Mouse (Mus musculus) forebrain, embryonic 16.5 days (tissue): Measurements from ENCODE around the gene Rbms3. TPM values are rescaled to one million over a fixed set of nuclear protein-coding genes. Genes with fewer than 3 reads are reported as not detected.
A peak's percentile ranks its signal among the peaks of the same experiment; 100 is the strongest.

Experiments used
- ATAC-seq: fragments of 200-750 bp; cut with Nextera tagmentation; 2 replicates; pipeline ENCODE4 v1.8.0; 2017; ENCODE audit warnings: mild to moderate bottlenecking, moderate library complexity
- H3K27ac ChIP-seq: fragments of 300-500 bp; sonication (generic); 2 replicates; pipeline ENCODE4 v1.5.1; 2014; ENCODE audit warnings: low read length, control low read depth
- H3K27me3 ChIP-seq: fragments of 300-500 bp; sonication (generic); replicated peaks from 2 replicates; pipeline ENCODE4 v1.6.1; 2014; ENCODE audit warnings: low read length; ENCODE audit not compliant: control insufficient read depth, insufficient read depth
- H3K36me3 ChIP-seq: fragments of 300-500 bp; sonication (generic); 2 replicates; pipeline ENCODE4 v1.6.1; 2014; ENCODE audit not compliant: control insufficient read depth, insufficient read depth
- H3K4me1 ChIP-seq: fragments of 300-500 bp; sonication (generic); replicated peaks from 2 replicates; pipeline ENCODE4 v1.6.1; 2014; ENCODE audit warnings: low read length; ENCODE audit not compliant: control insufficient read depth, insufficient read depth
- H3K4me2 ChIP-seq: fragments of 300-500 bp; sonication (generic); 2 replicates; pipeline ENCODE4 v1.6.1; 2014; ENCODE audit warnings: mild to moderate bottlenecking, low read length, control low read depth
- H3K4me3 ChIP-seq: fragments of 300-500 bp; sonication (generic); replicated peaks from 2 replicates; pipeline ENCODE4 v1.5.1; 2014; ENCODE audit warnings: mild to moderate bottlenecking, low read length, control low read depth
- H3K9ac ChIP-seq: fragments of 300-500 bp; sonication (generic); replicated peaks from 2 replicates; pipeline ENCODE4 v1.6.1; 2014; ENCODE audit warnings: low read depth, low read length, control low read depth
- H3K9me3 ChIP-seq: fragments of 300-500 bp; sonication (generic); 2 replicates; pipeline ENCODE4 v1.6.1; 2016; ENCODE audit warnings: low read length; ENCODE audit not compliant: control insufficient read depth
- WGBS: fragments of 180-500 bp; shearing (Covaris S2); extraction: QIAGEN DNeasy Blood & Tissue Kit; methylation state at CpG from one replicate; pipeline ENCODE4 v1.1.7; 2014; 5-methylcytosine and 5-hydroxymethylcytosine counted together
- polyA plus RNA-seq: library from polyadenylated mRNA; unstranded; fragments of >200 nt; fragmentation: Nextera tagmentation; extraction: Ambion mirVana; gene quantifications from 2 replicates; pipeline ENCODE4 v1.2.1, GENCODE M21; 2015

Gene Rbms3
- polyA plus RNA-seq, 1 experiment from 2014 or later = 25.7 TPM

DNA sequence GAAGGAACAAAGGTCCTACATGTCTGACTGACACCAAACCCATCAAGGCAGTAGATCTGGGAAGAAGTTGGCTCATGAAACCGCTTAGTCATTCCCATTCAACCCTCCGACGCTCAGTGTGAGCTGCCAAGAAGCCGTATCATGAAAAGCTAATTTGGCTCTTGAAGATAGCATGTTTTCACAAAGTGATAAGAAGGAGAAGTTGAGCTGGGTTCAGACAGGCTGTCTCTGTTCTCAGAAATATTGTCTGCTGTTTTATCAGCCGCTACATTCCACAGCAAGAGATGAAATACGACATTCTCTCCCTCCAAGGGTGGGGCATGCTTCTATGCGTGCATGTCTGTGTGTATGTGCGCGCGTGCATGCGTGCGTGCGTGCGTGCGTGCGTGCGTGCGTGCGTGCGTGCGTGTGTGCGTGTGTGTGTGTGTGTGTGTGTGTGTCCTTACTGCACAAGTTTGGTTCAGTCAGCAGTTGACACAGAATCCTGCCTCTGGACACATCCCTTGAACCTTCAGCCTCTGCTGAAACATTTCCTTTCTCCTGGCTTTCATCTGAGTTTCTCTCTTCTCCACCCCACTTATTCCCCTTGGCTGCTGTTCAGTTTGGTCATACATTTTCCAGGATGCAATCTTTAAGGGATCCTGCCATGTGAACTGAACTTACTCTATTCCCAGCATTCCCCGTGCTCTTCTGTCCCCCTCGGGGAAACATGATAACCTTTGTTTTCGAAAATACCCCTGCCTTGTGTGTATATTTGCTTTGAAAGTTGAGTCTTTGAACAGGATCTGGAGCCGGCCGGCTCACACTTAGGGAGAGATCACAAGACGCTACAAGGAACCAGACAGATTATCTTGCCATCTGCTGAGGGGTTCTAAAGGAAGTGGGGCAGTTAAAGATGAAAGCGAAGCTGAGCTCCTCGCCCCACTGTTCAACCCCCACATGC is 756.4 kb downstream of the Rbms3 start:
- Histone ChIP-seq H3K4me3 (no peak overlapping the region), H3K27ac (no peak overlapping the region), H3K9me3 (no peaks in the 10 kb centered on the region), H3K36me3 (no peaks in the 10 kb centered on the region), H3K27me3 (no peaks in the 10 kb centered on the region), H3K4me1 (peaks cover 4% of the 10 kb centered on the region; the same call in 1 of the 2 replicates), H3K4me2 (no peak overlapping the region), H3K9ac (no peak overlapping the region)
- ATAC-seq = peak; percentile 28; the same call in 1 of the 2 replicates
- WGBS = 76% methylated on average over 30 of the region's 30 CpGs

DNA sequence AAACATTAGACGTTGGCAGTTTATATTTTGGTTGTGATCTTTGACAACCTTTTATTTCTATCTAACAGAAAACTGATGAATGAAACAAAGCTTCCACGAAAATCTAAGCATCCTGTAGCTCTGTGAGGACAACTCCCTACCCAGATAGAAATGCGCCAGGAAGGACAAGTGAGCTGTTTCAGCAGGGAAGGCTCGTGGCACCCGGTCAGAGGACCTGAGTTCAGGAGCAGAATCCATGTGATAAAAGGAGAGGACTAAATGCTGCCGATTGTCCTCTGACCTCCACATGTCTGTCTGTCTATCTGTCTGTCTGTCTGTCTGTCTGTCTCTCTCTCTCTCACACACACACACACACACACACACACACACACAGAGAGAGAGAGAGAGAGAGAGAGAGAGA is 757.4 kb downstream of the Rbms3 start:
- no peaks in the 10 kb centered on the region for H3K9me3 ChIP-seq
- H3K4me2 ChIP-seq = no peak overlapping the region
- no peaks in the 10 kb centered on the region for H3K36me3 ChIP-seq
- ATAC-seq = no peak
- H3K4me3 ChIP-seq = no peak overlapping the region
- H3K27ac ChIP-seq = no peak overlapping the region
- H3K27me3 ChIP-seq = no peaks in the 10 kb centered on the region
- WGBS = 84% methylated on average over 6 of the region's 6 CpGs
- no peak overlapping the region for H3K9ac ChIP-seq
- peaks cover 4% of the 10 kb centered on the region; the same call in 1 of the 2 replicates for H3K4me1 ChIP-seq

DNA sequence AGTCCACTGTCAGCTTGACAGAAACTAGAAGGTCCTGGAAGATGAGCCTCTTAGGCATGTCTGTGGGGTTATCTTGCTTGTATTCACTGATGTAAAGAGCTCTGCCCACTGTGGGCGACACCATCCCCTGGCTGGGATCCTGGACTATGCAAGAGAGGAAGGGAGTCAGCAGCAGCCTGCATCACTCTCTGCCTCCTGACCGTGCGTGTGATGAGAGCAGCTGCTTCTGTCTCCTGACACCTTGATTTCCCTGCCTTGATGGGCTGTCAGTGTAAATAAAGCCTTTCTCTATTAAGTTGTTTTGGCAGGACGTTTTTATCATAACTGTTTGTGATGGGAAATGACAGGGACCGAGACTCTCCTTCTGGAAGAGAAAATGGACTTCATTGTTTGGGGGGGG is 758.1 kb downstream of the Rbms3 start:
- no peaks in the 10 kb centered on the region for H3K27me3 ChIP-seq
- H3K36me3 ChIP-seq = no peaks in the 10 kb centered on the region
- no peak overlapping the region for H3K9ac ChIP-seq
- WGBS = 94% methylated on average over 5 of the region's 5 CpGs
- ATAC-seq = no peak
- H3K4me1 ChIP-seq = peaks cover 4% of the 10 kb centered on the region; the same call in 1 of the 2 replicates
- H3K9me3 ChIP-seq = no peaks in the 10 kb centered on the region
- no peak overlapping the region for H3K27ac ChIP-seq
- no peak overlapping the region for H3K4me3 ChIP-seq
- H3K4me2 ChIP-seq = no peak overlapping the region

DNA sequence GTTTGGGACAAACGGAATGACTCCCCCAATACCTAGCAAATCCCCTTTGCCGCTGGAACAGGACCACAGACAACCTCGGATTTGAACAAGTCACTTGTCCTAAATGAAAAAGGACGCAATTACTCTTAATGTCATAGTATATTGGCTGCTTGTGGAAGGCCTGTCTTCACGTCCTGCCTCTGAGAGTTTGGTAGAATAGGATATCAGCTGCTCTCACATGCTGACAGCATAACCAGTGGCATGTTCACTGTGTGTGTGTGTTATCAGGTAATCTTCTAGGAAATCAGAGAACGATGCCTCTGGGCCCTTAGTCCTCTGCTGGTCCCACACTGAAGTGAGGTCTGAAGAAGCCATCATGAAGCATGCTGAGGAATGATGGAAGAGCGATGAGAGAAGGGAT is 763.7 kb downstream of the Rbms3 start:
- Histone ChIP-seq H3K36me3 (no peaks in the 10 kb centered on the region), H3K27me3 (no peaks in the 10 kb centered on the region), H3K4me2 (no peak overlapping the region), H3K27ac (no peak overlapping the region), H3K4me1 (no peaks in the 10 kb centered on the region), H3K4me3 (no peak overlapping the region), H3K9ac (no peak overlapping the region), H3K9me3 (no peaks in the 10 kb centered on the region)
- 94% methylated on average over 7 of the region's 7 CpGs for WGBS
- no peak for ATAC-seq

DNA sequence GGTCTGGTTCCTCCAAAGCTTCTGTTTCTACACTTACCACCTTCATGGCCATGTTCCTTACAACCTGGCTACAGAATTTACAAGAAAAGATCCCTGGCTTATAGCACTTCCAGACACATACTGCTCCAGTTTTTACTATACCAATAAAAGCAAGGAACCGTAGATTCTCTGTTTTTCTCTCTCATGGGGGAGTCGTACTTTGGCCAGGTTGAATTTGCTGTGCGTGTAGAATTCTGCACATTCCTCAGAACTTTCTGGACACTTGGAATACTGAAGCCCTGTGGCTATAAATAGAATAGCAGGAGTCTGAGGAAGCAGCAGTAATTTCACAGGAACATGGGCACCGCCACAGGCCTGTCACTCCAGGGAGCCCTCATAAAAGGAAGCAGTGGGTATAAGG is 766.1 kb downstream of the Rbms3 start:
- H3K27me3 ChIP-seq = no peaks in the 10 kb centered on the region
- no peak overlapping the region for H3K4me2 ChIP-seq
- H3K36me3 ChIP-seq = no peaks in the 10 kb centered on the region
- 83% methylated on average over 4 of the region's 4 CpGs for WGBS
- no peak overlapping the region for H3K9ac ChIP-seq
- ATAC-seq = no peak
- H3K27ac ChIP-seq = no peak overlapping the region
- H3K4me1 ChIP-seq = no peaks in the 10 kb centered on the region
- H3K4me3 ChIP-seq = no peak overlapping the region
- H3K9me3 ChIP-seq = no peaks in the 10 kb centered on the region

DNA sequence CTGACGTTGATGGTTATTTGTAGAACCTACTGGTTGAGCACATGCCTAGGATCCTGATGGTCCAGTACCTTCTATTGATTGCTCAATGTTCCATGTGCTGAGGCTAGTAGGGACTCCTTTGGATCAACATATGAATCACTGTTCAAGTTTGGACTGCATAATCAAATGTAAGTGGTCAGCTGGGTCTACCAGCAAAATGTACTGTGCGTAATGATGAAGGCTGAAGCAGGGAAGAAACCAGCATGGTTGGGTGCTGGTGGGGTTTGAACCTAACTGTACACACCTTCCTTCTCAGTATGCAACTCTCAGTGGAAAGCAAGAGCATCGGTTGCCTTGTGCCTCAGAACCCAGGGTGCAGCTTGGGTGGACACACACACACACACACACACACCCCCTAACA is 767.4 kb downstream of the Rbms3 start:
- Histone ChIP-seq H3K4me1 (no peaks in the 10 kb centered on the region), H3K27ac (no peak overlapping the region), H3K36me3 (no peaks in the 10 kb centered on the region), H3K4me2 (no peak overlapping the region), H3K9ac (no peak overlapping the region), H3K27me3 (no peaks in the 10 kb centered on the region), H3K4me3 (no peak overlapping the region), H3K9me3 (no peaks in the 10 kb centered on the region)
- 94% methylated on average over 3 of the region's 3 CpGs for WGBS
- no peak for ATAC-seq

DNA sequence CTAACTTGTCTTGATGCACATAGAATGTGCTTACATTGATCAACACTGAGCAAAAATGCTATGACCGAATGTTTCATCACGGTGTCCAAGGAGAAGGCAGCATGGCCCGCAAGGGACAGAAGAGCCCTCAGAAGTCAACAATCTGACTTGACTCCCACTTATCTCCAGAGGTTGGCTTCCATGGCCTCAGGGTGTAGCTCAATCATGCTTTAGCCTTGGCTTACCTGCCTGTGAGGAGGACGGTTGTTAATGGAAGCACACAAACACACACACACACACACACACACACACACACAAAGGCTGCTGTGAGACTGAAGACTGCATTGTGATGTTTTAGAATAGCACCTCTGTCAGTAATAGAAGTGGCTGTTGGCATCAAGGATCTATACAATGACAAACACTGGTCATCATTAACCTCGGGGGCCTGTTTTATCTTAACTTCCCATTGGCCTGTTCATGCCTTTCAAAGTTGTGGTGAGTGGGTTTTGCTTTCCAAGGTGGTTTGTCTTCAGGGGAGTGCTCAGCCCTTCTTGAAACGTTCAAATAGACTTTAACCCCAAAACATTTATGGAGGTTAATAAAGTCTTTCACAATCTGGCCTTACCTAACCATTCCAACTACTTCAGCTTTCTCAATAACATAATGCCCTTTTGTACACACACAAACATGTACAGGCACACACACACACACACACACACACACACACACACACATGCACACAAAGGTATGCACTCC is 771.7 kb downstream of the Rbms3 start:
- no peaks in the 10 kb centered on the region for H3K27me3 ChIP-seq
- no peak for ATAC-seq
- no peaks in the 10 kb centered on the region for H3K36me3 ChIP-seq
- no peak overlapping the region for H3K9ac ChIP-seq
- H3K4me3 ChIP-seq = no peak overlapping the region
- no peak overlapping the region for H3K27ac ChIP-seq
- no peaks in the 10 kb centered on the region for H3K9me3 ChIP-seq
- WGBS = 92% methylated on average over 6 of the region's 6 CpGs
- H3K4me1 ChIP-seq = no peaks in the 10 kb centered on the region
- H3K4me2 ChIP-seq = no peak overlapping the region

DNA sequence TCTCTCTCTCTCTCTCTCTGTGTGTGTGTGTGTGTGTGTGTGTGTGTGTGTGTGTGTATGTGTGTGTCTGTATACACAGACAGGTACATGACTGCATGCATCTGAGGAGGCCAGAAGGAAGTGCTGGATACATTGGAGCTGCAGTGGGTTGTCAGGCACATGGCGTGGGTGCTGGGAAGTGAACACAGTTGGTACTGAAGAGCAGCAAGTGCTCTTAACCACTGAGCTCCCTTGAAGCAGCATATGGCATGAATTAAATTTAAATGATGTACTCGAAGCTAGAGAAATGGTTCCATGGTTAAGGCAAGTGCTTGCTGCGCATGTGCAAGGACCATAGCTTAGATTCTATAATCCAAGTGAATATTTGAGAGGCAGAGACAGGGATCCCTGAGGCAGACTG is 772.6 kb downstream of the Rbms3 start:
- Histone ChIP-seq H3K4me3 (no peak overlapping the region), H3K9me3 (no peaks in the 10 kb centered on the region), H3K27me3 (no peaks in the 10 kb centered on the region), H3K4me1 (no peaks in the 10 kb centered on the region), H3K9ac (no peak overlapping the region), H3K4me2 (no peak overlapping the region), H3K36me3 (no peaks in the 10 kb centered on the region), H3K27ac (no peak overlapping the region)
- 90% methylated on average over 3 of the region's 3 CpGs for WGBS
- no peak for ATAC-seq

DNA sequence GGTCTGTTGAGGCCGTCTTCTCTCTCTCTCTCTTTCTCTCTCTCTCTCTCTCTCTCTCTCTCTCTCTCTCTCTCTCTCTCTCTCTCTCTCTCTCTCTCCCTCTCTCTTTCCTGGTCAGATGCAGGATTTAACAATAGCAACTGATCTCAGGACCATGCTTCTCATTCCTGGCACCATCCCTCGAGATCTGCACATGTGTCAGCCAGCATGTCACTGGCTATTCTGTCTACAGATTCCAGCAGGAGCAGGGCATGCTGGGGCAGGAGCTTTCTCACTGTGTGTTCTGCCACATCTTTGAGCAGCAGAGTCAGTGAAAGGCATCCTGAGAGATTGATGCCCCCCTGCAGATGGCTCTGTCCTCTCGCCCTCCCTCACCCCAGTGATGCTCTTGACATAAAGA is 774.0 kb downstream of the Rbms3 start:
- Histone ChIP-seq H3K27ac (no peak overlapping the region), H3K9ac (no peak overlapping the region), H3K4me1 (no peaks in the 10 kb centered on the region), H3K27me3 (no peaks in the 10 kb centered on the region), H3K36me3 (no peaks in the 10 kb centered on the region), H3K9me3 (no peaks in the 10 kb centered on the region), H3K4me3 (no peak overlapping the region), H3K4me2 (no peak overlapping the region)
- 44% methylated on average over 3 of the region's 3 CpGs for WGBS
- no peak for ATAC-seq
